Mouse (Mus musculus) ovary, postnatal 10 days (tissue): ENCODE results near the gene Cadm2.

Source experiments
- DNase-seq: peaks from one replicate; pipeline ENCODE4 v3.0.0; 2022; ENCODE audit warnings: low spot score

Cadm2 gene

DNA sequence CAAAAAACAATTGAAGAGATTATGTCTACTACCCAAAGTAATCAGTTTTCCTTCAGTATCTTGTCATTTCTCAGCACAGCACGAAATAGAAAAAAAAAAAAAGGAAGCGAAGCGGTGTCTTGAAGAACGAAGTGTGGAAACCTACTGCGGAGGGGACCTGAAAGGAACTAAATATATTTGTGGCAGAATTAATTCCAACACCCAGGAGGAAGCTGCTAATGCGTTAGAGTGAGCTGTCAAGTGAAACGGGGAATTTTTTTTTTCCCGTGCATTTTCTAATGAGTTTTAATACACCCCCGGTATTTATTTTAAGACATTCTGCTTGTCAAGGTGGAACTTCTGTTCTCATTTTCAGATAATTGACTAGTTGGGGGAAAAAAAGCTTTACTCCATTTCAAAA, 111.6 kb downstream of the Cadm2 start:
- no peak for DNase-seq

DNA sequence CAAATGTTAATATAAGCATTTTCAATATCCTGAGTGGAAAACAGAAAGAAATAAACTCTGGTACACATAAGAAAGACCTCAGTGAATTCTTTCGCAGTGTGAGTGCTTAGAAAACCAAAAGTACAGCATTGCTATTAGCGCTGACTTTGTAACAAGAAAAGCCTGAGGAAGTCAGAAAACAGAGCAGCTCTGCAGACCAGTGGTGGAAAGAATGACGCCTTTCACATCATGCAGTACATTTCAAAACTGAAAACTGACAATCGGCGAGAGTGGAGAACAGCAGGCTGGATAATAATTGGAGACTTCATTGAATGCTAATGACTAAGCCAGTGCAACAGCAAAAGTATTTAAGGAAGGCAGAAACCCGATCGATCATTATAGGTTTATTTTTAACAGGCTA, 138.2 kb downstream of the Cadm2 start:
- DNase-seq = no peak

DNA sequence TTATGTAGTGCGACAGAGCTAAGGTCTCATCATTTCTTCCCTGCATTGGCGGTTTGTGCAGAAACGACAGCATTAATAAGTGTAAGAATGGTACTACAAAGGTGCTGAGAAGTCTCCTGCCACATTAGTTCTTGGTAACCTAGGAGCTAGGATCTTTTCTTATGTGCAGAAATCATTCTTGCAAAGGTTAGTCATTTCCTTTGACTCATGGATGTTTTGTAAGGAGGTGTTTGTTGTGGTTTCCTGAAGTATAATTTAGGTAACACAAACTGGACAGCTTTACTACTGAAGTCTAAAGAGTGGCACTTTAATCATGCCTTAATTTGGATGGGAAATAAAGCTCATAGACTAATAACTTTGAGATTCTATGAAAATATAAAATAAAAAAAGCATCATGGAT, 153.7 kb downstream of the Cadm2 start:
- DNase-seq = no peak

DNA sequence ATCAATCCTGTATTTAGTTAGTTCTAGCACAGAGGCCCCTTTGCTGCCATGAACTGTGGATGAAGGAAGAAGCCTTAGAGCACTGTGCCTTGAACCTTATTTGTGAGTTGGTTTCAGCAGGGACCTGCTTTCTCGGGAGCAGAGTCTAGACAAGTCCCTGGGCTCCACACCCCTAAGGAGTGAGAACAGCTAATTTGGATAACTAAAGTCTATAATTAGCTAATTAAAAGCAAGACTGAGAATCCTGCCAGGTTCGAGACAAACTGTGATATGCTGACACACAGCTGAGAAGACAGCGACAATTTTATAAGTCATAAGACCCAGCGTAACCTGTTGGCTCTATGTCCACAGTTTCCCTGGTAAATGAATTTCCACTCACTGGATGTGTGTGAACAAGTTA, 184.4 kb downstream of the Cadm2 start:
- no peak for DNase-seq

DNA sequence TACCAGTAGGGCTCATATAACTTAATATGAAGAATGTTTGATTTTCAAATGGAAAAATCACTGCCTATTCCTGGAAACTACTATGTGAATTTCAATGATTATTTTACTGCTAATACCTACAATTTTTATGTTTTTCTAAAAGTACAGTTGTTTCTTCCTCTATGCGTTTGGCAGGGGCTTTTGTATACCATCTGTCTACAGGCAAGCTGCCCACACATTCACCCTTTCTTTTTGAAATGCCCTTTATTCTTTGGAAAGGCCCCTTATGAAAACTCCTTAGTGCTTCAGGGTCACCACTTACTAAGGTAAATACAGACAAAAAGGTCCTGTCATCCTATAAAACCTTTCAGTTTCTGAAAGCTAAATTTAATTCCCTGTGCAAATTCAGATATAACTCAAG, 195.3 kb downstream of the Cadm2 start:
- no peak for DNase-seq

DNA sequence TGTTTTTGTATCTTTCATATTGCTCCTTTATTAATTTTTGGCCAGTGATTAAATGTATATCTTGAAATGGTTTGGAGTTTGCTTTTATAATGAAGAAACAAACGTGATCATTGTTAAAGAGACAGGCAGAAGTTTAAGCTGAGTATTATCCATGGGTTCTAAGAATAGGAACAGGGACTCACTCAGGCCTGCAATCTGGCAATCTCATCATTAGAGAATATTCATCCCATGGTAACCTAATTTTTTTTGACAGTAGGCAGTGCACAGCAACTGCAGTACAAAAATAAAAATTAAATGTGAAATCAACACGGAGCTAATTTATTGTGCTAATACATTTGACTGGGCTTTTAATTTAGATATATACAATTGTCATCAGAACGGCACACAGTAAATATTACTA, 209.8 kb downstream of the Cadm2 start:
- DNase-seq = no peak

DNA sequence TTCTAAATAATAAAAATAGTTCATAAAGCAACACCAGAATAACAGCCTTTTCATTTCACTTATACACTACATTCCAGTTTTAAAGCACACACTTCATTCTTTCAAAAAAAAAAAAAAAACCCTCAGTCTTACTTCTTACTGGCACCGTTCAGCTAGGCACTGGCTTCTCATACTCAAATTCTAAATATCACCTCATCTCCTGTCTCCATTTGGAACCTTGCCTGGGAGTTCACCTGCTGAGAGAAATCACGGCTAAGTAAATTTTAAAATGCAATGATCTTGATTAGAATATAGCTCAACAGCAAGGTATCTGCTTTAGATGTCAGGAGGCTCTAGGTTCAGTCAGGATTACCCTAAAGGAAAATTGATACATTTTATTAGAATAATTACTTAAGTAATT, 210.2 kb downstream of the Cadm2 start:
- DNase-seq = no peak

DNA sequence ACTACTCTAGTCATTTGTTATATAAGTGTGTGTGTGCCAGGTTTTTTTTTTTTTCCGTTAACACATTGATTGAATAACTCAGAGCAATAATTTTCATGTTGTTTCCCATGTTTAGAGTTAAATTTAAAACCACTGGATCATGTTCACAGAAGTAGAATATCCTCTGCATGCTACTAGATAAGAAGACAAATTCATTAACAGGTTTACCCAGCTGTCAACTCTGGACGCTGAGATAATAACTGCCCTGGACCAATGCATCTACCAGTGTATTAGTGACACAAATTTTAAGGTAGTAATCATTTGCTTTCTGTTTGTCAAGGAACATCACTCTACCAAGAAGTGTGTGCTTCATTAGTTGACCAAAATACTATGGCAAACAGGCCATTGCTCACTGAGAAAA, 253.0 kb downstream of the Cadm2 start:
- DNase-seq = no peak

DNA sequence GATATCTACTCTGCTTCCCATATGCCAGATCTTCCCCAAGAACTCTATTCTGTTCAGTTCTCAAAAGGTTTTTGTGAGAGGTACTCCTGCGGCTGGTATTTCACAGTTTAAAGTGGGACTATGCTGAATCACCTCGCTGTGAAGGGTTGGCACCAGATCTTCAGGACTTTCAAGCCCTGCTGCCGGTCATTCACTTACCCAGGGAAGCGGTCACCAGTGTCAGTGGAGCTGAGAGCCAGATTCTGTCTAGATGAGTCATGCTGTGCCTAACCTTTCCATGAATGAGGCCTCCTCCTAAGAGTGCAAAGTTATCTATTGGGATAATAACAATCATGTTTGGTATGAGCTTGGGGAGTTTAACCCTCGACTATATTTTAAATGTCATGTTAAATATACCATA, 272.7 kb downstream of the Cadm2 start:
- DNase-seq = no peak

DNA sequence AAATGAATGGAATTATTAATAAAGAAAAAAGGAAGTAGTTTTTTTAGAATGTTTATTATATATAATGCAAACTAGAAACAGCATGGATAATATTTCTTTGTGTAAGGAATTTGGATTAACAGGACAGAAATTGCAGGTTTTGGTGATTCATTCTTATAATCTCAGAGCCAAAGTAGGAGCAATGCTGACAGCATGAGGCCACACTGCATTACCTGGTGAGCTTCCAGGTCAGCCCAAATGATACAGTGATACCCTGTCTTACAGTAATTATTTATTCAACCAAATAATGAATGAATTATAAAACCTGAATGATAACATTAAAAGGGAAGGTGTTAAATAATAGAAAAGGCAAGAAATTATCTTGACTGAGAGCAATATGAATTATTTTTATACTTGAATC, 273.1 kb downstream of the Cadm2 start:
- no peak for DNase-seq

DNA sequence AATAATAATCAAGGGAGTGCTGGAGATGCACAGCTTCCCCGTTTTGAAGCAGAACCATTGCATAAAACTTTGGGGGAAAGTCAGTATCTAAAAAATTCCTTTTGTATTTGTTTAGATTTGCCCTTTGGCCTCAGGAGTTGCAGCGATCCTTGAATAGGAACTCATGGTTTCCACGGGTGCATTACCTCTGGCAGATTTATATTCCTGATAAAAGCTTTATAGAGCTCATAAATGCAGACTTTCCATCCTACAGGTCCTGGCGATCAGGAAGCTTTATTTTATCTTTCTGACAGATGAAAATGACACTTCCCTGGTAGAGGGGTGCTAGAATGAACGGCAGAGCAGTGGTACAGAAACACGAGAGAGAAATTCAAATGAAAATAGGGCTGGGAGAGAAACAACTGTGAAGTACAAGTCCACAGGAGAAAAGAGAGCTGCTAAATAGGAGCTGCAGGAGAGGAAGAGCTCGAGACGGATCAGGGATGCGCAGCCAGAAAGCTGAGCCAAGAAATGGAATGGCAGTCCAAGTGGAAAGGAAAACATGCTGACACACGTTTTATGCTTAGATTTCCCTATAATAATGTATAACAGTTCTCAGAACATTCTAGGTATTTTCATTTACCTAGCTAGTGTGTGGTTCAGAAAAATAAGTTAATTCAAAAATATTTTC, 274.0 kb downstream of the Cadm2 start:
- no peak for DNase-seq

DNA sequence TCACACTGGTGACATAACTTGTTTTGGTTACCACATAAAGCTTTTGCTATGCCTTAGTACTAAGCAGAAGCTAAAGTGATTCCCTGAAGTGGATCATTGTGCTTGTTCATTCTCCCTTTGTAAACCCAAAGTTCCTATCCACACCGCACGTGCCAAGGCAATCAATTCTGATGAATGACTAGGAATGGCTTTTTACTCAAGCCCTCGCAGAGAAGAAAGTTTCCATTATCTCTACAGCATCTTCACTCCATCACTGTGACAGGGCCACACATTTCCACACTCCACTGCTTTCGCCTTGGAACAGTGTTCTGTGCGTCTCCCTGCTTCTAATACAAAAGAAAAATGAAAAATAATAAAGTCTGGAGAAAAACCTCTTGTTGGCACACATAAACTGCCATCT, 276.5 kb downstream of the Cadm2 start:
- no peak for DNase-seq

DNA sequence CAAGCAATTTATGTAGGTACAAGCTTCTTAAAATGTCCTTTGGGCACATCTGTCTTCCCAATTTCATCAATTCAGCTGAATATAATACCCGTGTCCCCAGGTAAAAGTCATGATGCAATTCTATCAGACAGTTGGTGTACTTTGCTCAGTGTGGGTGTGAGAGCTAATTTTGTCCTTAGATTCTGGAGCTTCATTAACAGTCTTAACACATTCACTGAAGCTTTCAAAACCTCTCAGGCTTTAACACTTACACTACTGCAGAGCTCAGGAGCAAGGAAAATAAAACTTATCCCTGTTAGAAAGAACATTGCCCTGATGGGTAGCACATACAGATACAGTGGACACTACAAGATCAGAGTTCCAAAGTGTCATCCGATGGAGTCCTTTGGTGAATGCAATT, 309.7 kb downstream of the Cadm2 start:
- no peak for DNase-seq

DNA sequence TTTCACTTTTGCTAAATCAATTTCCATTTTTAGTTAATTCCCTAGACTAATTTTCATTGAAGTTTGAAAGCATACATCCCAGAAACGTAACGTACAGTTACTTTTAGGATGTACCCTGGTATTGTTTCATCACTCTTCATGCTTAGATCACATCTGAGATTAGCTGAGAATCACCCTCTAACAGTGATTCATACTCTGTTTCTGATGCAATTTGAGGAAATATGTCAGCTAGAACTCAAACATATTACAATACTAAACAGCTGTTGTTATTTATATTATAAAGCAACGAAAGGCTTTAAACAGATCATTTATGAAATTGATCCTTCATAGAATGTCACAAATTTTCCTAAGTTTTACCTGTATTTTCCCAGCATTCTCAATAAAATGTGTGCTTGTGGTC, 336.0 kb downstream of the Cadm2 start:
- DNase-seq = no peak

DNA sequence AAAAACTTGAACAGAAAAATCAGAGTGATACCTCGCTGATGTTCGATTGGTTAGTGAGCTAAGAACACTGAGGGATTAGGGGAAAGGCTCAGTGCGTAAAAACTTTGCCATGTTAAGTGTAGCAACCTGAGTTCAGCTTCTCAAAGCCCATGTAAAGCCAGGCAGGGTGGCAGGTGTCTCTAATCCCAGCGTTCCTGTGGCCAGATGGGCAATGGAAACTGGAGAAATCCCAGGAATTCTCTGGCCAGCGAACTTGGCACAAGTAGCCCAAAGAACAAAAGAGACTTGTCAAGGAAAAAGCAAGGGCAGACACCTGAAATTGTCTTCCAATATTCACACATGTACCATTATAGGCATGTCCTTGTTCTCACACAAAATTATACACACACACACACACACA, 377.1 kb downstream of the Cadm2 start:
- DNase-seq = no peak

DNA sequence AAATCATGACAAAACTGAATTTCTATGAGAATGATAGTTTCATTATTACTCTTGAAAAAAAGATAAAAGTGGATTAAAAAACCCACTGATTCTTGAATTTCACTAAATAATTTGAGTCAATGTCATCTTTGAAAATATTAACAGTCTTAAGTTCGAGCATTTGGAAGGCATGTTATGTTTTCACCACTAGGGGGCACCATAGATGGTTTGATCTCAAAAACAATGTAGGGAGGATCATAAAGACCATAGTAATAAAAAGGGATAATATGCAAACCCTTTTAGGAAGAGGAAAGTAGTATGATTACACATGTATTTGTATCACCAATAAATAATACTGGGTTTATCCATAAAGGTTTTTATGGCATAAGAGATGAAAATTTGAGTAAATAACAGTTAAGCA, 385.8 kb downstream of the Cadm2 start:
- no peak for DNase-seq

DNA sequence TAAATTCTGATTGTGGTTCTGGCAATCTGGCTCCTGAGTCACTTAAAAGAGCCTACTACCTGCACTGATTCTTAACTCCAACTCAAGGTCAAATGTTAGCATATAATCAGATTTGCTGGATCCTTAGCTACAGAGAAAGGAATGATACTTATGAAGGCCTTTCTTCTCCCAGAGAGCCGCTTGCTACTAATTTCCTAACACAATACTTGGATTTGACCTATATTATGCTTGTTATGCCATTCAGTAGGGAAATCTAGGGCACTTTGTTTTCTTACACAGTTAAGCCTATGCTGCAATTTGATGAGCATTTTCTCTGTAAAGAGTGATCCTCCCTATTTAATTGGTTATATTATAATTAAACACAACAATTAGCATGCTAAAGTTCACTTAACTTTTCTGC, 394.0 kb downstream of the Cadm2 start:
- no peak for DNase-seq

DNA sequence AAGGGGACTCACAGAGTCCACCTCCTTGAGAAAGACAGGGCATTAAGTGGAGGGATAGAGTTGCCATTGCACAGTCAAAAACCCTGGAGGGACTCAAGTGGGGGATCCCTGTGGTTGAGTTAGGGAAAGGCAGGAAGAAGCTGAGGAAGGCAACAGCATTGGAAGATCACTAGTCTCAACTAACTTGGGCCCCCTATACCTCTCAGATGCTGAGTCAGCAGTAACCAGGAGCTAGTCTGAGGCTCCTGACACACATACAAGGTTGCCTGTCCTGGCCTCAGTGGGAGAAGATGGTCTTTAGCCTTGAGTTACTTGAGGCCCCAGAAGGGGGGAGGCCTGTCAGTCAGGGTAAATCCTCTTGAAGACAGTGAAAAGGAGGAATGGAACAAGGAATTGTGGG, 417.4 kb downstream of the Cadm2 start:
- DNase-seq = no peak

DNA sequence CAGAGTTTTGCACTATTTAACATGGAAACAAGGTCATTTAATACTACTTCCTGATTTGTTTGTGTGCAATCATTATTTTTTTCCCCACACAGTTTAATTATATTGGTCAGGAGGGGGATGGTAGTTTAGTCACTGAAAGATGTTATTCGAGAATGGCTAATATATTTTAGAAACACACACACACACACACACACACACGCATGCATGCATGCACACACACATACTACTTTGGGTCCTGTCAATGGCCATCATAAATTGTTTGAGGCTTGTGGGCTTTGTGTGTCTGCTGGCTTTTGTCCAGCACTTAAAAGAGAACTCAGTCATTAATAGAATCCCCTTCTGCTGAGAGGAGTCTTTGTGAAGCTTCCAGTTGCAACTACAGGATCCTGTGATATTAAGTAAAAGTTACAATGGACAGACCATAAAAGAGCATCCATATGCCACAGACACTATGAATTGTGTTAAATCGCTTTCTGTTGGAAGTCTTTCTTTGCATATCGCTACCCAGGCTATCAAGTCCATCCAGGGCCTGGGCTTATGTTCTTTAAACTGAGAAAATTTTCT, 427.8 kb downstream of the Cadm2 start:
- DNase-seq = no peak

DNA sequence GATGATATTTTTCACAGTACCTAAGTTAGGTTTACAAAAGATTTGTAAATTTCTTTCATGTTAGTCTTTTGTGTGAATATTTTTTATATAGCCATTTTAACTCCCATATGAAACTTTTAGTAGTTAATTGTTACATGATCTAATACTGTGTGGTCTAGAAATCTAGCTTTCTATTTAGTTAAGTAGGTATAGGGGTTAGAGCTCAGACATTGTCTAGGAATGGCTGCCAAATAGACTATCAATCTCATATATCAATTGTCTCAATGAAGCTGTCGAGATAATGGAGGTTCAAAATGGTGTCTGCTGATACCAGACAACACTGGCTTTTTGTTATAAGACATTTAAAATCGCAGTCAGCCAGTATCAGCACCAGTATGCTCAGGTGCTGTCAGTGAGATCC, 428.3 kb downstream of the Cadm2 start:
- no peak for DNase-seq

DNA sequence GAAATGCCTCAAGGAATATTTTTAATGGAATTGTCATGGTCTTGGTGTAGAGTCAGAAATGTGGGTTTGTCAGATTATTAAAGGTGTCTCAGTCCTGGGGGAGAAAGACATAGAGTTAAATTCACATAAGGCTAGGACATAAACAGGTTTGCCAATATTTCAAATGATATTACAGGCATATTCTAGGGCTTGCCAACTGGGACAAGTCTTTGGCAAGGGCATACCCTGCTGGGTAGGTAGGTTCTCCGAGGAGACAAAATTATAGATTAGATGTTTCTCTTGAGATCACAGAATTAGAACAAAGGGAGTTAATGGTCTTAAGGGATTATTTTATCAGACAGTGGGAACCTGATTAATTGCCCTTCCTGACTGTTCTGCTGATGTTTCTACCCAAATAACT, 434.4 kb downstream of the Cadm2 start:
- no peak for DNase-seq

DNA sequence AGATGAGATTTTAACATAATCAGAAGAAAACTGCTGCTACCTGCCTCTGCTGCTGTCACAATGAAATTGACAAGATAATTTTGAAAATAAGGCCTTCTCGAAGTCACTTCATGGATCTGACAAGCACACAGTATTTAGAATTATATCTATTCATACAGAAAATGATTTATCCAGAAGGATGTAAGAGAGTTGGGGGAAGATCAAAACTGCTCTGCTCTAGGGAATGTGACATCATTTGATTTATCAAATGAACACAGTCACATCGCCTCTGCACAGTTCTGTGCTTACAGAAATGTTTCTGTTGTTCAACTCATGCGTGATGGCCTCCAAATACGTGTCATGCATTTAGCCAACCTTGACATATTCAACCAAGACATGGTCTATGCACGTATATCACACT, 437.8 kb downstream of the Cadm2 start:
- DNase-seq = no peak

DNA sequence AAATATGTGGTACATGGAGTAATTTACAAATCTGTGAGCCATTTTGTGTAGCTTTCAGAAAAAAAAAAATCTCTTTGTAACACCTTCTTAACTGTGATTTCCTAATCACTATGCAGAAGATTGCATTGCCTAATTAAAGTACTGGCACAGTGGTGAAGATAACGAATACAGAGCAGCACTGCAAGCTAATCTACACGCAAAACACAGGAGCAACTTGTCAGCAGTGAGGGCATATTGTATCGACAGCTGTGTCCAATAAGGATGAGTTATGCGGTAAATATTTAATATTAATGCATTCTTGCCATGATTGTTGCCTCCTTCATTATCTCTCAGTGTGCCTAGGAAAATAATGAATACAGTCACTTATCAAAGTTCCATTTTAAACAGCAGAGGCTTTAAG, 445.3 kb downstream of the Cadm2 start:
- no peak for DNase-seq

DNA sequence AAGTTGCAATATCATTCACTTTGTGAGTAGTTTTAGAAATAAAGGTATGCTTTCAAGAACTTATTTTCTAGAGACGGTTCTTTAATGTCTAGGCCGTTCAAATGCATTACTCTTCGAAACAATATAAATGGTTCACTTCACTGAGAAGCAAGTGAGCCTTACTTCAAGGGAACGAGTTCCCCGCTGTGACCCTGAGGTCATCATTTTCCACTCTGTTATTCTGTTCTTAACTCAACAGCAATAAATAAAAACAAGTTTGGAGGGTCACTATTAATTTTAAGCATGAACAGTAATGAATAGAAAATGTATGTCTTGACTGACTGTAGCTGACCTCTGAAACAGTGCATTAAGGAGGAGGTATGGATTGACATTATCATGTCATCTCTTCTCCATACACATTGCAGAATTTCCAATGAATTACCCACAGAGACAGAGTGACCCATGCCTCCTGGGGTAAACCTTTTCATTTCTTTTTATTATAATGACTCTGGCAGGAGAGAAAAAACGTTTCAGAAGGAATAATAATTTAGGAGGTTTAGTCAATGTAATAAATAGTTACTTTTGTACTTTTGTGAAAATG, 458.4 kb downstream of the Cadm2 start:
- DNase-seq = no peak
